Mouse (Mus musculus) heart, adult 2 months (tissue): ENCODE results near the gene Gm11568.

Source experiments
- CTCF ChIP-seq: fragments of 200-600 bp; IDR thresholded peaks from 2 replicates; pipeline ENCODE4 v1.8.1; 2022; ENCODE audit warnings: antibody characterized with exemption, mild to moderate bottlenecking, moderate library complexity
- EP300 ChIP-seq: fragments of 200-500 bp; IDR thresholded peaks from 2 replicates; pipeline ENCODE4 v1.6.1; 2011; ENCODE audit warnings: low read depth, low read length, control low read depth; ENCODE audit not compliant: insufficient read depth
- POLR2A ChIP-seq: fragments of 200-500 bp; IDR thresholded peaks from 2 replicates; pipeline ENCODE4 v1.6.1; 2011; ENCODE audit warnings: mild to moderate bottlenecking, low read depth, low read length, control low read depth; ENCODE audit not compliant: insufficient read depth

GRCm38 (mm10) chr11:99837966-99838365 is 19.8 kb upstream of the Gm11568 start, which contains the start of gene 2300003K06Rik:
- TF ChIP-seq CTCF (no peak), POLR2A (no peak), EP300 (no peak)
